Mouse (Mus musculus) liver, embryonic 14.5 days (tissue): ENCODE measurements at regions not wholly inside any gene's neighbourhood (a gene's known extent, or its start where the extent isn't known, plus 50 kb on each side); places are given as distances from the start of the nearest gene placed in this dataset.

Source experiments
- ATAC-seq: fragments of 200-750 bp; cut with Nextera tagmentation; 2 replicates; pipeline ENCODE4 v1.8.0; 2017; ENCODE audit warnings: moderate number of reproducible peaks, mild to moderate bottlenecking, moderate library complexity; ENCODE audit not compliant: insufficient read depth
- DNase-seq, 3 experiments: peaks; one replicate each; pipeline ENCODE4 v3.0.0-alpha.2; 2012 to 2013; ENCODE audit warnings: low read depth in 3 of 3, low spot score in 3 of 3
- H3K27ac ChIP-seq: fragments of 300-500 bp; sonication (generic); 2 replicates; pipeline ENCODE4 v1.5.1; 2014; ENCODE audit warnings: moderate library complexity, mild to moderate bottlenecking, control low read depth, inconsistent platforms
- H3K27me3 ChIP-seq: fragments of 300-500 bp; sonication (generic); 2 replicates; pipeline ENCODE4 v1.6.1; 2014; ENCODE audit warnings: mild to moderate bottlenecking, low read length, moderate library complexity; ENCODE audit not compliant: control insufficient read depth, insufficient read depth
- H3K36me3 ChIP-seq: fragments of 300-500 bp; sonication (generic); replicated peaks from 2 replicates; pipeline ENCODE4 v1.6.1; 2014; ENCODE audit warnings: low read depth; ENCODE audit not compliant: control insufficient read depth, insufficient read depth
- H3K4me1 ChIP-seq, 2 experiments: fragments of 200-500 bp in 1 of 2; fragments of 300-500 bp in 1 of 2; sonication (generic) in 1 of 2; replicated peaks; 2 replicates each; pipeline ENCODE4 v1.6.1; 2012 to 2014; ENCODE audit warnings: antibody characterized with exemption in 1 of 2, inconsistent platforms in 1 of 2, low read length in 1 of 2; ENCODE audit not compliant: control insufficient read depth in 2 of 2, insufficient read depth in 2 of 2
- H3K4me2 ChIP-seq: fragments of 300-500 bp; sonication (generic); 2 replicates; pipeline ENCODE4 v1.6.1; 2014; ENCODE audit warnings: low read depth, mild to moderate bottlenecking, control low read depth, moderate library complexity
- H3K4me3 ChIP-seq, 2 experiments: fragments of 200-500 bp in 1 of 2; fragments of 300-500 bp in 1 of 2; sonication (generic) in 1 of 2; 2 replicates each; pipeline ENCODE4 v1.5.1; 2012 to 2014; ENCODE audit warnings: low read depth in 2 of 2, low read length in 2 of 2, mild to moderate bottlenecking in 2 of 2, control low read depth in 1 of 2, inconsistent platforms in 1 of 2, moderate library complexity in 1 of 2; ENCODE audit not compliant: insufficient read depth in 1 of 2
- H3K9ac ChIP-seq: fragments of 300-500 bp; sonication (generic); replicated peaks from 2 replicates; pipeline ENCODE4 v1.6.1; 2014; ENCODE audit warnings: mild to moderate bottlenecking, control low read depth, moderate library complexity
- H3K9me3 ChIP-seq: fragments of 300-500 bp; sonication (generic); 2 replicates; pipeline ENCODE4 v1.6.1; 2016; ENCODE audit warnings: low read length, mixed read lengths; ENCODE audit not compliant: control insufficient read depth
- CTCF ChIP-seq: IDR thresholded peaks from 2 replicates; pipeline ENCODE4 v1.5.1; 2016; ENCODE audit warnings: antibody characterized with exemption, low read depth, control low read depth
- EP300 ChIP-seq: IDR thresholded peaks from 2 replicates; pipeline ENCODE4 v1.6.1; 2016; ENCODE audit warnings: antibody characterized with exemption, low read depth
- WGBS: fragments of 180-500 bp; shearing (Covaris S2); extraction: QIAGEN DNeasy Blood & Tissue Kit; methylation state at CpG from one replicate; pipeline ENCODE4 v1.1.7; 2014; ENCODE audit not compliant: insufficient replicate concordance; 5-methylcytosine and 5-hydroxymethylcytosine counted together

DNA sequence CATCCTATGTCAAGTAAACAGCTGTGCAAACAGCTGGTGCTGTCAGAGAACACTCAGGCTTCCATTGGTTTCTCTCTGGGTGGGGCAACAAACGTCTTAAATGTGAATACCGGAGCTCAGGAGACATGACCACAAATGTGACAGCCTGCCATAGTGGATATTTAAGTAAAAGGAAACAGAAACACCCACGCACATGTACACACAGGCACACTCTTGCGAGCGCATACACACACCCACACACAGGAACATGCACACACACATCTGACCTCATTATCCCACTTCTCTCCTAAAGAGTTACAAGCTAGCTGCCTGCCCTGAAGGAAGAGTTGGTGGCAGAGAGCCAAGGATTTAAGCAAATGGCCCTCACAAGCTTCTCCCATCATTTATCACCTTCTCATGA lies 92.4 kb downstream of the Il20rb start:
- no peak for DNase-seq

DNA sequence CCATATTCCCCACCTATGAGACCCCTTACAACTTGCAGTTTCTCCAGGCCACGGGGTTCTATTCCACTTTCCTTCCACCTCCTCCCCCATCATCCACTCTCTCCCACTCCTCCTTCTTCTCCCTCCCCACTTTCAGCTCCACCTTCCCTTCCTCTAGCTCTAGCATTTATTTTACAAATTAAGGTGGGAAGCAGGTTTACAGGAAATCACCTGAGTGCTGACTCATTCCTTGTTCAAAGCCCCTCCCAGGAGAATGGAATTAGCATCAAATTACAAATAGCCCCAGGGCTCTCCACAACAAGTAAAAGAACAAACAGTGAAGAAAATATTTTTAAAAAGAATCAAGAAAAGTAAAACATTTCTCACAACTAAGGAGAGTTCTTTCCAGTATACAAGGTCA lies 94.3 kb downstream of the Il20rb start:
- Histone ChIP-seq H3K36me3 (no peaks in the 10 kb centered on the region), H3K27ac (no peak overlapping the region), H3K27me3 (no peaks in the 10 kb centered on the region), H3K9me3 (no peaks in the 10 kb centered on the region), H3K4me2 (no peak overlapping the region), H3K9ac (no peak overlapping the region), H3K4me1 (no peaks in the 10 kb centered on the region), H3K4me3 (no peak overlapping the region)
- DNase-seq (no peak), ATAC-seq (no peak)
- TF ChIP-seq EP300 (no peak), CTCF (no peak)
- WGBS: 30% methylated on average over 1 of the region's 1 CpGs

More for the DNA sequence above, 92.4 kb downstream of the Il20rb start:
- H3K9ac ChIP-seq: no peak overlapping the region
- no peak for TF ChIP-seq EP300
- no peak for TF ChIP-seq CTCF
- no peaks in the 10 kb centered on the region for H3K4me1 ChIP-seq
- H3K27ac ChIP-seq: no peak overlapping the region
- H3K4me2 ChIP-seq: no peak overlapping the region
- no peaks in the 10 kb centered on the region for H3K9me3 ChIP-seq
- H3K36me3 ChIP-seq: no peaks in the 10 kb centered on the region
- no peaks in the 10 kb centered on the region for H3K27me3 ChIP-seq
- WGBS: 47% methylated on average over 5 of the region's 5 CpGs
- H3K4me3 ChIP-seq: no peak overlapping the region
- ATAC-seq: no peak

DNA sequence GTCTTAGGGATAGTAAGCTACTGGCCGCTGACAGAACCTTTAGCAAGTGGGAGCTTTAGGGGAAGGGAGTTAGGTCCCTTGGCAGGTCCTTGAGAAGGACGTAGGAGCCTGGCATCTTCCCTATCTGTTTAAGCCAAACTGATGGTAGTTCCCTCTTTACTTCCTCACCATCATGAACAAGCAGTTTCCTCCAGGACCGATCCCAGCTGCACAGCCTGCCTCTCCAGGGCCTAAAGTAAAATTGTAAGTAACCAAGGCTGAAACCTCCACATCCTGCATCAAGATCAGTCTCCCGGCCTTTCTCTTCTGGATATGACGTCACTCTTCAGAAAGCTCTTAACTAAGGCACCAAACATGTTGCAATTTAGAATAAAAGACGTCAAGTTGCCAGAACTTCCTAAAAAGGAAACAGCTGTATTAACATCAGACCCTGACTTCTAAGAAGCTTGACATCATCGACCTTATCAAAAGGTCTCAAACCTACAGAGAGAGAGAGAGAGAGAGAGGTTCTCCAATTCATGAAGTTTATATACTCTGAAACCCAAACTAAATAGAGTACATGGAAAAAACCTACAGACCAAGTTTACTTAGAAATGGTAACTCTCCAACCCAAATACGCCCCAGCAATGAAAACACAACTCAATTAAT lies 94.9 kb downstream of the Il20rb start:
- no peak for ATAC-seq
- DNase-seq: no peak
- Histone ChIP-seq H3K27me3 (no peaks in the 10 kb centered on the region), H3K9ac (no peak overlapping the region), H3K4me3 (no peak overlapping the region), H3K4me2 (no peak overlapping the region), H3K27ac (no peak overlapping the region), H3K36me3 (no peaks in the 10 kb centered on the region), H3K9me3 (no peaks in the 10 kb centered on the region), H3K4me1 (no peaks in the 10 kb centered on the region)
- WGBS: 17% methylated on average over 8 of the region's 8 CpGs
- TF ChIP-seq CTCF: no peak
- TF ChIP-seq EP300: no peak

DNA sequence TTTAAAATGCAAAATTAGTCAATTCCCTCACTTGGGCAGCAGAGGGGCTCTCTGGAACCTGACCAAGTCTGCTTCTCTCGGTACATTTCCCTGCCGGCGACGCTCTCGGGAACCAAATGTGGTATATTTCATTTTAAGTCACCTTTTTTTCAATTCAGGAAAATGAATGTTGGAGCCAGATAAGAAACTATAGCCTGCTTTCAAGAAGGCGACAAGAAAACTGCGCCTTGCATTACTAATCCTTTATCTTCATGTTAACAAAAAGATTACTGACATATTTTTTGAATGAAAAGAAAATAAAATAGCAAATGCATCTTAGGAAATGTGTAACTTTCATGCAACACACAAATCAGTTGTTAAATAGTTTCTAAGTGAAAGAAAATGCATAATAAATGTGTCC lies 98.2 kb downstream of the Il20rb start:
- Histone ChIP-seq H3K4me2 (no peak overlapping the region), H3K4me3 (no peak overlapping the region), H3K9ac (no peak overlapping the region), H3K27ac (no peak overlapping the region), H3K36me3 (no peaks in the 10 kb centered on the region), H3K27me3 (no peaks in the 10 kb centered on the region), H3K4me1 (no peaks in the 10 kb centered on the region), H3K9me3 (no peaks in the 10 kb centered on the region)
- TF ChIP-seq CTCF (no peak), EP300 (no peak)
- 50% methylated on average over 7 of the region's 7 CpGs for WGBS
- DNase-seq (no peak), ATAC-seq (no peak)

DNA sequence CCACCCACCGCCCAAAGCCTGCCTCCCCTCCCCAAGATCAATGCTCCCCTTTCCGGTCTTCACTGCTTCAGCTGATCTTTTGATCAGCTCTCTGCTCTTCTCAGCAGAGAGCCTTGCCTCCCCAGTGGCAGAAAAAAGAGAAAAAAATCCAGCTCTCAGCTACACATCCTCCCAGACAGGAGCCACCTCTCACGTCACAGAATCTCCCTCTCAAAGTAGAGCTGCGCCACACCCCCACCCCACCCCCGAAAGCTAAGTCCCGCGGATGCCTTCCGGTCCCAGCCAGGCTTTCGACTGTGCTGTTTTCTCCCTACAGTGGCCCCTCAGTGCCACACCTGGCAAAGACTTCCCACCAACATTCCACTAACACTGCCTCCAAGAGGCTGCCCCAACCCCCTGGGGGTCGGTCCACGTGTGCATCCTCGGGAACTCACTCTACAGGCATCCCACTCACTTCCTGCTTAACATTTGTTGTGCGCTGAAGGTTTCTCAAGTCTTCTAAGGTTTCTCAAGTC lies 99.4 kb downstream of the Il20rb start:
- Histone ChIP-seq H3K9me3 (no peaks in the 10 kb centered on the region), H3K27ac (no peak overlapping the region), H3K4me1 (no peaks in the 10 kb centered on the region), H3K9ac (no peak overlapping the region), H3K4me3 (no peak overlapping the region), H3K4me2 (no peak overlapping the region), H3K27me3 (no peaks in the 10 kb centered on the region), H3K36me3 (no peaks in the 10 kb centered on the region)
- ATAC-seq (no peak), DNase-seq (no peak)
- TF ChIP-seq EP300 (no peak), CTCF (no peak)
- 30% methylated on average over 13 of the region's 13 CpGs for WGBS
